Mouse (Mus musculus): ENCODE results near the gene Defb7. TPM values are rescaled to one million over a fixed set of nuclear protein-coding genes. Genes with fewer than 3 reads are reported as not detected.

Defb7 gene
- total RNA-seq (2021) = not detected in 2 replicates
- long read RNA-seq, experiment 1 = 0 reads
- long read RNA-seq, experiment 2 = 0 reads

DNA sequence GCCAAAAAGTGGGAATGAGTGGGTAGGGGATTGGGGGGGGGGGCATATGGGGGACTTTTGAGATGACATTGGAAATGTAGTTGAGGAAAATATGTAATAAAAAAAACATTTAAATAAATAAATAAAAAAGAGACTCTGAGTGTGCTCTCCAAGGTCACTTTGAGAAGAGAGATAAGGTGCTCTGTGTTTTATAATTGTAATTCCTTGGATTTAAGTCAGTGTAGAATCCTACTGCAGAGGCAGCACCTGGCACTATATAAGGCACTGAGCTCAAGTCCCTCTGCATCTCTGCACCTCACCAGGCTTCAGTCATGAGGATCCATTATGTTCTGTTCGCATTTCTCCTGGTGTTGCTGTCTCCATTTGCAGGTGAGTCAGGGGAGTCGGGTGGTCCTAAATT lies at the start of gene Defb7:
Gene Defb7, plus strand, starts transcription at position 301 of the 400 bp plus-strand sequence.
- no peak for DNase-seq

GRCm38 (mm10) chr8:19446378-19446777 lies 48.5 kb upstream of the Defb7 start:
- DNase-seq = no peak

- no peak for DNase-seq
Measured at GRCm38 (mm10) chr8:19461355-19461754, 33.5 kb upstream of the Defb7 start.

DNA sequence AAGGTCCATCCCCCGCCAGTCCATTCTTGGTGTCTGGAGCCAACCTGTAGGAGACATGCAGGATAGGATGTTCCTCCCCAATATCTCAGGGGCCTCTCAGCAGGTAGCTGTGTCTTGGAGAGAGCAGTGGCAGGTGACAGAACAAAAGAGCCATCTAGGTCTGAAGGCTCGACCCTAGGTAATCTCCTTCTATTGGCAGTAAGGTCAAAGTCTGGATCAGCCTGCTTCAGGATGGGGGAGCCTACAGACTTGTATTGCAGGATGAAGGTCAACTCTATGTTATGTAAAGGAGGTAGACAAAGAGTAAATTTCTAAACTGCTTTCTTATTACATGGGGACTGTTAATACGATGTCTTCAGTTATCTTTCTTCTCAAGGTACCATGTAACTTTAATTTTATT lies 25.9 kb upstream of the Defb7 start:
- DNase-seq = no peak

- no peak for DNase-seq
Measured at GRCm38 (mm10) chr8:19500524-19500923, 5.6 kb downstream of the Defb7 start.

DNA sequence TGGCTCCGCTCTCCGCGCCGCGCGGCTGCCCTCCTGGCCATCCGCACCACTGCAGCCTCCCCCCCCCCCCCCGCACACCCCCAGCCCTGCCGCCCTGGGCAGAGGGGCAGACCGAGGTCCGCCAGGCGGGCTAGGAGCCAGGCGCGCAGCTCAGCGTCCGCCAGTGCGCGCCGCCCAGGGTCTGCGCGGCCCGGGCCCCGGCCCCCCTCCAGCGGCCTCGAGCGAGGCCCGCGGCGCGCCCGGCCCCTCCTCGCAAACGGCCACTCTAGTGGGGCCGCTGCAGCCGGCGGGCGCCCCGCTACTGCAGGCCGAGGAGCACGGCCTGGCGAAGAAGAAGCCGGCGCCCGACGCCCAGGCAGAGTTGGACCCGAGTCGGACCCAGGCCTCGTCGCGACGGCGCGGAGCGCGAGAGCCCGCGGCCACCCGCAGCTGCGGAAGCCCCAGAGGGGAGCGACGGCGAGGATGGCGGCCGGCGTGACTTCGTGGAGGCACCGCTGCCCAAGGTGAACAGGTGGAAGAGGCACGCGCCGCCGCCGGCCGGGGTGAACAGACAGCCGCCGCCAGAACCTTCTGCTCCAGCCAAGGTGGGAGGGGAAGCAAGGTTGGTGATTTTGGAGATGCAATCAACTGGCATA lies 40.4 kb downstream of the Defb7 start:
- DNase-seq = no peak

GRCm38 (mm10) chr8:19540376-19540775 lies 45.5 kb downstream of the Defb7 start:
- DNase-seq = no peak

Small RNA genes lying within 50 kb of the gene (microRNA-seq; reads per million reads assigned to microRNA genes)
- gene Gm27288 (0 reads per million in 2 experiments), gene Gm27852 (0 reads per million in 2 experiments)

Other genes with a start within 250 kb of the Defb7 start
- not detected in 2 replicates for gene Defb5, start 247.5 kb upstream of the Defb7 start, total RNA-seq (2021)
- not detected in 2 replicates for gene Defb3, start 201.7 kb upstream of the Defb7 start, total RNA-seq (2021)
- gene Defb8, start 47.5 kb upstream of the Defb7 start, total RNA-seq (2021) = not detected in 2 replicates
- gene 4930467E23Rik, start 234.5 kb downstream of the Defb7 start, total RNA-seq (2021) = 0.15 and 0.30 TPM in 2 replicates

All from adrenal gland, postnatal 14 days (tissue).